Mouse (Mus musculus) midbrain, embryonic 13.5 days (tissue): ENCODE data around the gene Col6a4. TPM values are rescaled to one million over a fixed set of nuclear protein-coding genes. Genes with fewer than 3 reads are reported as not detected.
A peak's percentile ranks its signal among the peaks of the same experiment; 100 is the strongest.

ENCODE experiments used
- ATAC-seq: fragments of 200-750 bp; cut with Nextera tagmentation; 2 replicates; pipeline ENCODE4 v1.8.0; 2017; ENCODE audit warnings: mild to moderate bottlenecking, moderate TSS enrichment, moderate library complexity
- H3K27ac ChIP-seq: fragments of 300-500 bp; sonication (generic); 2 replicates; pipeline ENCODE4 v1.5.1; 2015; ENCODE audit warnings: inconsistent platforms, mild to moderate bottlenecking, moderate library complexity
- H3K27me3 ChIP-seq: fragments of 300-500 bp; sonication (generic); 2 replicates; pipeline ENCODE4 v1.6.1; 2015; ENCODE audit warnings: mild to moderate bottlenecking, inconsistent platforms
- H3K36me3 ChIP-seq: fragments of 300-500 bp; sonication (generic); 2 replicates; pipeline ENCODE4 v1.6.1; 2015; ENCODE audit warnings: mild to moderate bottlenecking, inconsistent platforms
- H3K4me1 ChIP-seq: fragments of 300-500 bp; sonication (generic); replicated peaks from 2 replicates; pipeline ENCODE4 v1.6.1; 2015; ENCODE audit warnings: inconsistent platforms
- H3K4me2 ChIP-seq: fragments of 300-500 bp; sonication (generic); replicated peaks from 2 replicates; pipeline ENCODE4 v1.6.1; 2015; ENCODE audit warnings: moderate library complexity, mild to moderate bottlenecking, inconsistent platforms
- H3K4me3 ChIP-seq: fragments of 300-500 bp; sonication (generic); replicated peaks from 2 replicates; pipeline ENCODE4 v1.5.1; 2015; ENCODE audit warnings: mild to moderate bottlenecking, inconsistent platforms
- H3K9ac ChIP-seq: fragments of 300-500 bp; sonication (generic); replicated peaks from 2 replicates; pipeline ENCODE4 v1.6.1; 2015; ENCODE audit warnings: mild to moderate bottlenecking, inconsistent platforms
- H3K9me3 ChIP-seq: fragments of 300-500 bp; sonication (generic); 2 replicates; pipeline ENCODE4 v1.6.1; 2016; ENCODE audit warnings: mild to moderate bottlenecking, inconsistent platforms
- WGBS: fragments of 180-500 bp; shearing (Covaris S2); methylation state at CpG from one replicate; pipeline ENCODE4 v1.1.7; 2015; 5-methylcytosine and 5-hydroxymethylcytosine counted together
- polyA plus RNA-seq: library from polyadenylated mRNA; unstranded; fragments of >200 nt; fragmentation: Nextera tagmentation; extraction: Ambion mirVana; gene quantifications from 2 replicates; pipeline ENCODE4 v1.2.1, GENCODE M21; 2015

The Col6a4 gene
- polyA plus RNA-seq, 1 experiment from 2014 or later = 0.28 TPM

DNA sequence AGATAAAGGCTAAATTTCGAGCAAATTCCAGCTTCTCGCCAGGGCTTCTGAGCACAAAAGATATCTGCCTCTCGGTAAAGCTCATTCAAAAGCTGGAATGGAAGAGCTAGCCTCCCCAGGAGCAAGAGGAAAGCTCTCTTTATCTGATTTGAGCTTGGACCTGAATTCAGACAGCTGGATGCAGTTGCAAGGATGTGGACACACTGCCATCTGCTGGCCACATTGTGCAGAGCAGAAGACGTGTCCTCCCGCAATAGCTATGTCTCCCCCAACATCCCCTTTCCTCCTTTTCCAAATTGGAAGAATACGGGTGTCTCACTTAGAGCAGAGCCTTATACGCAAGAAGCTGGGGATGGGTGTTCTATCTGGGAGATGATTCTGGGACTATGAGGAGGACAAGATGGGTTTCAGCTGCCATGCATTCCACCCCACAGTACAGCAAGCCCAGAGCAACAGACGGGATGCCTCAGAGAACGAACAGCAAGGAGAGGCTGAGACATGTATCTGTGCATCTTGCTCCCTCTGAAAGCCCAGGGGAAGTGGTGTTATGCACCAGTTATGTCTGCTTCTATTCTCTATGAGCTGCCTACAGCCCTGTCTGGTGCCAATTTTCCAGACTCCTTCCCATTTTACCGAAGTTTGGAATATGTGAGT lies 16.3 kb upstream of the Col6a4 start:
- peaks cover 13% of the 10 kb centered on the region for H3K4me1 ChIP-seq
- H3K9ac ChIP-seq = no peak overlapping the region
- H3K4me3 ChIP-seq = no peak overlapping the region
- H3K4me2 ChIP-seq = no peak overlapping the region
- 0 out of 2 replicates have a peak, but pooled peaks have one; percentile 35 for ATAC-seq
- H3K9me3 ChIP-seq = peaks cover 3% of the 10 kb centered on the region; the same call in 1 of the 2 replicates
- no peaks in the 10 kb centered on the region for H3K27me3 ChIP-seq
- H3K36me3 ChIP-seq = no peaks in the 10 kb centered on the region
- H3K27ac ChIP-seq = no peak overlapping the region; the same call in 1 of the 2 replicates
- WGBS = 29% methylated on average over 10 of the region's 10 CpGs

DNA sequence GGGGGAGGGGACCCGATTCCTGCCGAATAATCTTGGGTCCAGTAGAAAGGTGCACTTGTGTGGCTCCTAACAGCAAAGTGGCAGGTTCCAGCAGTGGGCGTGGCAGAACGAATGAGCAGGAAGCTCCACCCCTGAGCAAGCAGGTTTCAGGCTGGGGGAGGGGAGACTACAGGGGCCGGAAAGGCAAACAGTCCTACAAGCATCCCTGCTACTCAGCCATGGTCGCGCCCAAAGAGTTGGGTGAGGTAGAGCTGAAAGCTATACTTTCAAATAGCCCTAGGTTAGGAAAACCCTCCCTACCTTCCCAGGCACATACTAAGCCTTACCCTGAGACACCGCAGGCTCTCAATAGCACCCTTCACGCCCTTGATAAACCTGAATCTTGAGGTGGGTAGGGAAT lies 9.7 kb upstream of the Col6a4 start:
- Histone ChIP-seq H3K4me2 (no peak overlapping the region), H3K9me3 (peaks cover 7% of the 10 kb centered on the region; the same call in 1 of the 2 replicates), H3K36me3 (no peaks in the 10 kb centered on the region), H3K4me1 (no peaks in the 10 kb centered on the region), H3K4me3 (no peak overlapping the region), H3K9ac (no peak overlapping the region), H3K27ac (no peak overlapping the region), H3K27me3 (no peaks in the 10 kb centered on the region)
- 80% methylated on average over 9 of the region's 9 CpGs for WGBS
- ATAC-seq = no peak

DNA sequence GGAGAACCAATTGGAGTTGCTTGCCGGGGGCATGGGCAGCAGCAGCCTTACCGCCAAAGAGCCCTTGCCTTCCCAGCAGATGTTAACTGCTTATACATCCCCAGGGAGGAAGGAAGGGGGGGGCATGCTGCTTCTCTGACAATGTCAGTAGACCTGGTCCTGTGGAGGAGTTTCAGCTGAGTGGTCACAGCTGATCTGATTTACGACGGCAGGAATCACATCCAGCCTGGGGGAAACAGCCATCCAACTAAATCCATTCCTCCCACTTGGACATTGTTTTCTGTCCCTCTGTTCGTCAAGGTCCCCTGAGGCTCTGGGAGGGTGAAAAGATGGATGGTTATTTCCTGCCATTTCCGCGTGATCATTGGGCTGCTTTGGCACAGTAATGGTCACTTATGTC lies 7.8 kb upstream of the Col6a4 start:
- H3K4me3 ChIP-seq = no peak overlapping the region
- H3K27me3 ChIP-seq = no peaks in the 10 kb centered on the region
- H3K36me3 ChIP-seq = no peaks in the 10 kb centered on the region
- peaks cover 13% of the 10 kb centered on the region; the same call in 1 of the 2 replicates for H3K4me1 ChIP-seq
- no peak overlapping the region for H3K9ac ChIP-seq
- H3K9me3 ChIP-seq = 0 out of 2 replicates have a peak, but pooled peaks cover 4% of the 10 kb centered on the region
- WGBS = 78% methylated on average over 7 of the region's 7 CpGs
- no peak overlapping the region for H3K27ac ChIP-seq
- H3K4me2 ChIP-seq = no peak overlapping the region
- ATAC-seq = no peak

DNA sequence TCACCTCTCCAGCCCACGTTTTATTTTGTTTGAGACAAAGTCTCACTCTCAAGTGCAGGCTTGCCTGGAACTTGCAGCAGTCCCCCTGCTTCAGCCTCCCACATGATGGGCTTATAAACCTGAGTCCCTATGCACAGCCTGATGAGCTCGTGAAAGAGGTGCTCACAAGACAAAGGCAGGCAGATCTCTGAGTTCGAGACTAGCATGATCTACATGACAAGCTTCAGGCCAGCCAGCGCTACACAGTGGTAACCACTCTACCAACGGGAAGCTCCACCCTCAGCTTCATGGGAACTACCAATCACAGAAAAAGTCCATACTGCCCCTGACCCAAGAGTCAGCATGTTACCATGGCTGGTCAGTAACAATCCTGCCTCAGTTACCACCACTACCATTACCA lies 4.6 kb upstream of the Col6a4 start:
- H3K4me2 ChIP-seq = no peak overlapping the region
- WGBS = 72% methylated on average over 5 of the region's 5 CpGs
- no peak overlapping the region for H3K4me3 ChIP-seq
- ATAC-seq = no peak
- H3K9ac ChIP-seq = no peak overlapping the region
- no peaks in the 10 kb centered on the region for H3K27me3 ChIP-seq
- H3K9me3 ChIP-seq = 0 out of 2 replicates have a peak, but pooled peaks cover 4% of the 10 kb centered on the region
- H3K4me1 ChIP-seq = peaks cover 16% of the 10 kb centered on the region; the same call in 1 of the 2 replicates
- H3K36me3 ChIP-seq = no peaks in the 10 kb centered on the region
- H3K27ac ChIP-seq = no peak overlapping the region

DNA sequence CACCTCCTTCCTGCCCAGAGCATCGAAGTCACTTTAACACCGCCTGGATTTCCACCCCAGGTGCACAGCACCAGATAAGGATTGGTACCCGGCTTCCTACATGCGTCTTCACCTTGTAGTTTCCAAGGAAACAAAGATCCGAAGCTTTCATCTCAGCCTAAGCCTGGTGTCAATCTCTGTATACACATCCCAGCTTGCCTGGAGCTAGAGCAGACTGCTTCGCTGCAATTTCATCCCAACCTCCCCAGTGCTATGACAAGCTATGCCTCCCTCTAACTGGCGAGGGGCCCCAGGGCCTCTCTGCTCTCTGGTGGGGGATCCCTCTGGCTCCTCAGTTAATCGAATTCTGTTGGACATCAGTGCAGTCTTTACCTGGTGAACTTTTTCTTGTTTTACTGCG lies 3.7 kb upstream of the Col6a4 start:
- WGBS = 53% methylated on average over 9 of the region's 9 CpGs
- Histone ChIP-seq H3K4me3 (no peak overlapping the region), H3K4me1 (peaks cover 16% of the 10 kb centered on the region; the same call in 1 of the 2 replicates), H3K9me3 (0 out of 2 replicates have a peak, but pooled peaks cover 4% of the 10 kb centered on the region), H3K36me3 (no peaks in the 10 kb centered on the region), H3K9ac (no peak overlapping the region), H3K4me2 (no peak overlapping the region), H3K27ac (peak overlapping the region; percentile 45; the same call in 1 of the 2 replicates), H3K27me3 (no peaks in the 10 kb centered on the region)
- peak; percentile 72 for ATAC-seq

DNA sequence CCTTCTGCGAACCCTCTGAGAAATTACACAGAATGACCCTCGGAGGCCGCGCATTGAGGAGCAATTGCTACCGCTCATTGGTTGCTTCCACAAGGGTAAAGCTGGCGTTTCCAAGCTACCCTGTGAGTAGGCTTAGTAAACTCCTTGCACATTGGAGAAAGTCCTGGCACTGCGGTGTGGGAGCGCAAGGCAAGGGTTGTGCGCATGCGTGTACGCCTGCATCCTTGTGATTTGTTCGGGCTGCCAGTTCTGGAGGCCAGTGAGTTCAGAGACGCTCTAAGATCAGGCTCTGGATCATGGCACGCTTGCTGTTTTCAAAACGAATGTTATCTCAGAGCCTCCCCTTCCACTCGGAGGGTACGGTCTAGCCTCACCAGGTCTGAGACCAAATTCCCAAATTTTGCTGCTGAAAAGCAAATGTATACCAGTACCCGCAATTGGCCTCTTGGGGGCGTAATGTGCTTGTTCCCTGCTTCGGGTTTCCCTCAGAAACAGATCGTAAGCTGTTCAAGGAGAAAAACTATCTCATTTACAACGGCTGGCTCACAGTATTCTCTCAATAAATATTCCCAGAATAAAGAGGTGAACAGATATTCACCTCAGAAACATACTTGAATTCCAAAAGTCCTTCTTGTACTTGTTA lies 2.9 kb upstream of the Col6a4 start:
- Histone ChIP-seq H3K4me1 (peaks cover 16% of the 10 kb centered on the region; the same call in 1 of the 2 replicates), H3K27ac (no peak overlapping the region), H3K9ac (no peak overlapping the region), H3K36me3 (no peaks in the 10 kb centered on the region), H3K4me2 (peak overlapping the region; percentile 15), H3K4me3 (no peak overlapping the region), H3K9me3 (no peaks in the 10 kb centered on the region), H3K27me3 (no peaks in the 10 kb centered on the region)
- WGBS = 72% methylated on average over 22 of the region's 22 CpGs
- ATAC-seq = no peak

DNA sequence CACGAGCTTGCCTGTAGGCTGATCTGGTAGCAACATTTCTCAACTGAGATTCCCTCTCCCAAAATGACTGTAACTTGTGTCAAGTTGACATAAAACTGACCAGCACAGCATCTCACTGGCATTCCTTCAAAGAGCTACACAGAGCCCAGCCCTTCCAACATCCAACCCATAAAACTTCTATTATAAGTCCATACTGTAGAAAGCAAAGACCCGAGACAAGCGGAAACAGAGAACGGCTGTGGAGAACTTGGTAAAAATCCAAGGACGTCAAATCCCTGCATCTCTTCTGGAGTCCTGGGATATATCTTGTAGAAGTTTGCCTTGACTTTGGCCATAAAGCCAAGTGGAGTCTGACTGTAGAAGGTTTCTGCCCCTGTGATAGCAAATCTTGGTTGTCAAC lies 15.1 kb downstream of the Col6a4 start:
- no peak for ATAC-seq
- 0 out of 2 replicates have a peak, but pooled peaks cover 5% of the 10 kb centered on the region for H3K4me1 ChIP-seq
- no peak overlapping the region for H3K27ac ChIP-seq
- 93% methylated on average over 5 of the region's 5 CpGs for WGBS
- H3K27me3 ChIP-seq = no peaks in the 10 kb centered on the region
- H3K36me3 ChIP-seq = no peaks in the 10 kb centered on the region
- H3K9ac ChIP-seq = no peak overlapping the region
- H3K4me2 ChIP-seq = no peak overlapping the region
- H3K9me3 ChIP-seq = no peaks in the 10 kb centered on the region
- no peak overlapping the region for H3K4me3 ChIP-seq

DNA sequence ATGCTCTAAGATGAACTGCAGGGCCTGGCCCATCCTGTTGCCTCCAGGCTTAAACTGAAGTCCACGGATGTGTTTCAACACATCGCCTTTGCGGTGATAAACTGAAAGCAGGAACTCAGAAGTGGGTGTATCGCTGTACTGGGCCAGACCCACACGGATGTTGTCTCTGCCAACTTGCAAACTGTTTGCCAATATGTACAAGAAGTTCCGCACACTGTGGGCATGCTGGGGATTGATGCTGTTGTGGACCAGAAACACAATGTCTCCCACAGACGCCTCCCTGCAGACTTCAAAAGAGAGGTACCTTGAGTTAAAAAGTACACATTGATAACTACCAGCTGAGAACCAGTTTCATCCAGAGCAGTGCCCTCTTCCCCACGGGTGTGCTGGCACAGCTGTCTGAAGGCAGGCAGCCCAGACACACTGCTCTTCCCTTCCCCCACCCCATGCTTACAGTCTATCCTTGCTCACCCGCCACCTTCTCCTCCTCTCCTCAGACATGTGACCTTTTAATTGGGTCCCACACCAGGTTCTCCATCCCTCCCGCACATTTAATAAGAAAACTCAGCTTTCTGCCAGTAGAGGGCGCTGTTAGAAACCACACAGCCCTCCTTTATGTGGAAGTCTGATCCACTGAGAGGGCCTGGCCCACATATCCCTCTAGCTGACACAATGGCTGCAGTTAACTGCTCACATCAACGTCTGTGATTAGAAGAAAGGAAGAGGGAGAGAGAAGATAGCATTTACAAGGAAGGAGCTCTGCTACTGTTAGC lies 16.1 kb downstream of the Col6a4 start:
- 0 out of 2 replicates have a peak, but pooled peaks cover 5% of the 10 kb centered on the region for H3K4me1 ChIP-seq
- no peak overlapping the region for H3K4me3 ChIP-seq
- ATAC-seq = peak; percentile 43; the same call in 1 of the 2 replicates
- H3K27ac ChIP-seq = no peak overlapping the region
- H3K9me3 ChIP-seq = no peaks in the 10 kb centered on the region
- H3K4me2 ChIP-seq = no peak overlapping the region
- H3K36me3 ChIP-seq = no peaks in the 10 kb centered on the region
- 62% methylated on average over 12 of the region's 12 CpGs for WGBS
- no peaks in the 10 kb centered on the region for H3K27me3 ChIP-seq
- H3K9ac ChIP-seq = no peak overlapping the region

DNA sequence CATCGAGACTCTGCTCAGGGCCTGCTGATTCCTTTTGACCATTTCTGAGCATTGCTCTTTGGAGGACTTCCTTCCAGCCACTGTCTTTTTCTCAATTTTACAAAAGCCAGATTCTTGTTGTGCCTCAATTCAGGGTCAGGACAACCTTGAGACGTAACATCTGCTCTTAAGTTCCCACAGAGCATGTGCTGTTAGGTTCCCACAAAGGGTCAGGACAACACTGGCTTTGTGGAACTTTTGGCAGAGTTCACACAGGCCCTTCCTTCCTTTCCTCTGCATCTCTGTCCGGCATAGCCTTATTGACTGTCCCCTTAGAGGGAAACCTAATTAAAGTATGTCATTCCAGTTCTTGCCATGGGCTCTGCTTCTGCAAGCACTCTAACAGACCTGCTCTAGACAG lies 18.6 kb downstream of the Col6a4 start:
- ATAC-seq = no peak
- Histone ChIP-seq H3K27me3 (no peaks in the 10 kb centered on the region), H3K9ac (no peak overlapping the region), H3K27ac (no peak overlapping the region), H3K4me1 (0 out of 2 replicates have a peak, but pooled peaks cover 5% of the 10 kb centered on the region), H3K4me3 (no peak overlapping the region), H3K9me3 (no peaks in the 10 kb centered on the region), H3K4me2 (no peak overlapping the region), H3K36me3 (no peaks in the 10 kb centered on the region)
- WGBS = 91% methylated on average over 3 of the region's 3 CpGs

DNA sequence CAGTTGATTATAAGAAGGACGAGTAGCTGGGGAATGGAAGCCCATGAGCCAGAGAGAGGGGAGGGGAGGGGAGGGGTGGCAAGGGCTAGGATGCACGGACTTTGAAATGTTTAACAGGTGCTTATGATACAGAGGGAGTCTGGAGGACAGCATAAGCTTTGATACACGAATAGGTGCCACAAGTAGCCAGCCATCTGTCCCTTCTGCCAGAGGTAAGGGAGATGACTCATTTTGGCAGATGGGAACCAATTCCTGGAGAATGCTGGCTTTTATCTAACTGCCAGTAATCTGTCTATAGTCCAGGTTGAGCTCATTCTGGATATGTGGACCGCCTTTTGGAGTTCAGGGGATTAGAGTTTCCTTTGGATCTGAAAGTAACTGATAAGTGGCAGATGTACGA lies 20.3 kb downstream of the Col6a4 start:
- no peak overlapping the region for H3K4me2 ChIP-seq
- 77% methylated on average over 5 of the region's 5 CpGs for WGBS
- no peak for ATAC-seq

DNA sequence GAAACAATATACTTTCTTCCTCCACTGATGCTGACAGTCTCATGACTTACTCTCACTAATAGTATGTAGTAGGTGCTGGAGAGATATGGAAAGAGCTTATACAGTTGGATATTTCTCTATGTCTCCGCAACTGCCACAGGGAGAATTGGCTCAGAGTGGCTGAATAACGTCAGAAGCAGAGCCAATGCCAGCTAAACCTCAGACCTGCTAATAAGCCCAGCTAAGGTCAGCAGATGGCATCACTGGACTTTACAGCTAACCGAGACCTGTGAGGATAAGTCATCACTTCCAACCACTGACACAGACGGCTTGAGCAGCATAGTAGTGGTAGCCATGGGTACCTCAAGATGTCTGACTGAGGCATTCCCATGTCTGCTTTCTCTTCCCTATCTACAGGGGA lies 22.6 kb downstream of the Col6a4 start:
- no peak overlapping the region for H3K4me3 ChIP-seq
- H3K4me1 ChIP-seq = no peaks in the 10 kb centered on the region
- no peak overlapping the region for H3K9ac ChIP-seq
- H3K27me3 ChIP-seq = no peaks in the 10 kb centered on the region
- no peak overlapping the region for H3K27ac ChIP-seq
- ATAC-seq = no peak
- no peaks in the 10 kb centered on the region for H3K36me3 ChIP-seq
- H3K9me3 ChIP-seq = no peaks in the 10 kb centered on the region
- H3K4me2 ChIP-seq = no peak overlapping the region
- 81% methylated on average over 4 of the region's 4 CpGs for WGBS

More for the DNA sequence above, 20.3 kb downstream of the Col6a4 start:
- 0 out of 2 replicates have a peak, but pooled peaks cover 5% of the 10 kb centered on the region for H3K4me1 ChIP-seq
- no peaks in the 10 kb centered on the region for H3K9me3 ChIP-seq
- no peak overlapping the region for H3K9ac ChIP-seq
- no peak overlapping the region for H3K27ac ChIP-seq
- H3K36me3 ChIP-seq = no peaks in the 10 kb centered on the region
- H3K27me3 ChIP-seq = no peaks in the 10 kb centered on the region
- no peak overlapping the region for H3K4me3 ChIP-seq

DNA sequence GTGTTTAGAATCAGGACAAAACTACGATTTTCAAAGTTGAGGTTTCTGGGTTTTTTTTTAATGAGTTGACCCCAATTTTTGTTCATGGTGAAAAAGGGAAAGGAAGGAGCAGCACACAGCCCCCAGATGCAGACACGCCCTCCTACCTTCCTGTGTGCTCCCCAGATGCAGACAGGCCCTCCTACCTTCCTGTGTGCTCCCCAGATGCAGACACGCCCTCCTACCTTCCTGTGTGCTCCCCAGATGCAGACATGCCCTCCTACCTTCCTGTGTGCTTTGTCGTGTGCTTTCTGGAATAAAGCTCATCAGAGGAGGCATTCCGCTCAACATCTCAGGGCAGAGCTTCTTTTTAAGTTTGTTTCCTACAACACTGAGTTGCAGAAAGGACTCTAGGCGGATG lies 24.9 kb downstream of the Col6a4 start:
- WGBS = 78% methylated on average over 6 of the region's 6 CpGs
- no peak overlapping the region for H3K9ac ChIP-seq
- no peaks in the 10 kb centered on the region for H3K9me3 ChIP-seq
- H3K36me3 ChIP-seq = no peaks in the 10 kb centered on the region
- H3K4me3 ChIP-seq = no peak overlapping the region
- no peak for ATAC-seq
- no peaks in the 10 kb centered on the region for H3K4me1 ChIP-seq
- H3K27me3 ChIP-seq = no peaks in the 10 kb centered on the region
- no peak overlapping the region for H3K4me2 ChIP-seq
- H3K27ac ChIP-seq = no peak overlapping the region
